Mouse (Mus musculus): ENCODE results near the gene Hoxb3.

DNA sequence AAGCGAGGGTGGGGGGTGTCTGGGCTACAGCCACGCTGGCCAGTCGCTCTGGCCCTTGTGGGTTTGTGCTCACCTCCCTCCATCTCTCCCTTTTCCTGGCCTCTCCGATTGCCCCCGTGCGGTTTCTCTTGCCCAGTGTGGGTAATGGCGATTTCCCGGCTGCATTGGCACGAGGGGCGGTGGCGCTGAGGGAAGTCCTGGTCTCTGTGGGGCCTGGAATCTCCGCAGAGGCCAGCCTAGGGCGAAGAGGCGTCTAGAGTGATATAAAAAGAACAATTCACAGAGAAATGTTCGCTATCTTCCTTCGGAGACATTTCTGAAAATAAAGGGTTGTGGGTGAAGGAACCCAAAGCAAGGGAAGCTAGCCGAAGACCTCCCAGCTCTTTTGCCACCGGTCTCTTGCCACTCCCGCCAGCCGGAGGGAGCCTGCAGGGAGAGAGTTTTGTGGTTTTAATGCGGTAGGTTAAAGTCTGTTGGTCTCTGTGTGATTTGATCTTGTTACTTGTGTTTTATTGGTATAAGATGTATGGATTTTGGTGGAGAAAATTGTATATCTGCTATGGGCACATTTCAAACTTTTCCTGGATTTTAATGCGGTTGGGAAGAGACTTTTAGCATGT lies 29.7 kb upstream of the Hoxb3 start:
- TF ChIP-seq POLR2A (IDR thresholded peaks at IDR 0.05; ENCODE audit: insufficient read depth, low read depth, low read length) (no peak), CTCF (IDR thresholded peaks at IDR 0.05; ENCODE audit: insufficient read depth, low read depth, low read length) (no peak)
